Mouse (Mus musculus) heart, adult 8-10 months (tissue): ENCODE data around the gene Ttc23. TPM values are rescaled to one million over a fixed set of nuclear protein-coding genes. Genes with fewer than 3 reads are reported as not detected.

Experiments used
- DNase-seq: peaks from one replicate; pipeline ENCODE4 v3.0.0; 2022; ENCODE audit warnings: low spot score
- total RNA-seq, 4 experiments: library from RNA; stranded (reverse); gene quantifications; 2 replicates each; pipeline ENCODE4 v1.2.4; 2022

Ttc23 gene
- total RNA-seq, 4 experiments from 2014 or later: 16.2 to 18.6 (median 17.4) TPM

DNA sequence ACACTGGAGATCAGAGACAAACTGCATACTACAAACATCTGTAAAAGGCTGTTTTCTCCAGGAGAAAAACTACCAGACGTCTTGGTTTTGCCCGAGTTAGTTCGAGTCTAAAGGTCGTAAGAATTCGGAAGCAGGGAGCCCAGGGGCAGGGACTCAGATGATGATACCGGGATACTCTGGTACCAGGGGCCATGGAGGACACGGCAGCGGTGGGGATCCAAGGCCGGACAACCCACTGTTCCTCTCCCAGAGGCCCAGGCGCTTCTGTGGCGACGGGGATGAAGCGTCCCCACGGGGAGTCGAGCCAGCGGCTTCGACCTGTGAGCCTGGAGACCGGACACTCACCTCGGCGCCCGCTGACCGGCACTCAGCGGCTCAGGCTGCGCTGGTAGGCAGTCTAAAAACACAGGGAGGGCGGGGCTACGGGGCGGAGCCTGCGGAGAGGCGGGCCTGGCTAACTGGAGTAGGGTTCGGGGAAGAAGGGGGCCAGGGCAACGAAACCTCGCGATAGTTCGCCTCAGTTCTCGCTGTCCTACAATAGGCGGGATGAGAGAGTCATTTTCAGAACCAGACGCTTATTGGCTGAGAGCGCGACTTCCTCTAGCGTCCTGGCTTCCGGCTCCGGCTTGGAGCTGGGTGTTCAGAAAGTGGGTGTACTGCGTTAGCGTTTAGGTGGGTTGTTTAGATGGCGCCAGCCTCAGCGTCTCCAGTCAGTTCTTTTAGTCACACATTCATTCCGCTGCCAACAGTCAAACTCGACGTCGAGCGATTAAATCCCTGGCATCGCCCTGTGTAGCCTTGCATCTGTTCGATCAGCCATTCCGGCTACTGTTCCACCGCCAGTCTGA, 2.2 kb upstream of the Ttc23 start, which contains the start of gene Lrrc28:
Gene Lrrc28, minus strand, starts transcription at position 436 of the 848 bp plus-strand sequence.
- peak; percentile 99 for DNase-seq

DNA sequence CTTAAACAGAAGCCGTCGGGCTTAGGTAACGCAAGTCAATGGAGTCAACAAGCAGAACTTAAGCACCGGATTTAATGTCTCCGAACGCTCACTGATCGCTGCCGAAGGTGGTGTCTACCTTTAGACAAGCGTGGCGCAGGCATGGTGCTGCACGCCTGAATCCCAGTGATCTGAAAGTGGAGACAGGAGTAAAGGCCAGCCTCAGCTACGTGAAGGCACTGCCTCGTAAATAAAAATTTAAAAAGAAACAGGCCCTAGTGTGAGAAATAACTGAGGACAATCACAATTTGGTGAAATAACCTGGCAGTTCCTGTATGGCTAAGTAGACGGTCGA, 1.6 kb upstream of the Ttc23 start:
- no peak for DNase-seq

DNA sequence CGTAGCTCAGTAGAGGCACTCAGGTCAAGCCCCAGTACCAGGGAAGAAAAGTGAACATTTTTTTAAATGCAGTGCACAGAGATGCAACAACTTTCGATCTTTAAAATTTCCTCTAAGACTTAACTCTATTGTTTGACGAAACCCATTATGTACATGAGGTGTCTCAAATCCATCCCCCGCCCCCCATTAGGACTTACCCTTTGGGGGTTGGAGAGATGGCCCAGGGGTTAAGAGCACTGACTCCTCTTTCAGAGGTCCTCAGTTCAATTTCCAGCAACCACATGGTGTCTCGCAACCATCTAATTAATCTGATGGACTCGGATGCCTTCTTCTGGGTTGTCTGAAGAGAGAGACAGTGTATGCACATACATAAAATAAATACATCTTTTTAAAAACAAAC, 1.1 kb upstream of the Ttc23 start:
- no peak for DNase-seq

DNA sequence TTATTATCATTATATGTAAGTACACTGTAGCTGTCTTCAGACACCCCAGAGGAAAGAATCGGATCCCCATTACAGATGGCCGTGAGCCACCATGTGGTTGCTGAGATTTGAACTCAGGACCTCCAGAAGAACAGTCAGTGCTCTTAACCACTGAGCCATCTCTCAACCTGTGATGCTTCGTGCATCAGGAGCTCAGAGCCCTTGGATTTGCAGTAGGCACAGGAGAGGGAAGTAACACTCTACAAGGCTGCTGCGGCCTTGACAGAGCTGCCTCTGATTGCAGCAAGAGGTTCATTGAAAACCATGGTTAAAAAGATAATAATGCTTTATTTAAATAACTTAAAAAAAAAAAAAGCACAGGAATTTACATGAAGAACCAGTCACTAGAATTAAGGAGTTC, 1.2 kb downstream of the Ttc23 start:
- no peak for DNase-seq

DNA sequence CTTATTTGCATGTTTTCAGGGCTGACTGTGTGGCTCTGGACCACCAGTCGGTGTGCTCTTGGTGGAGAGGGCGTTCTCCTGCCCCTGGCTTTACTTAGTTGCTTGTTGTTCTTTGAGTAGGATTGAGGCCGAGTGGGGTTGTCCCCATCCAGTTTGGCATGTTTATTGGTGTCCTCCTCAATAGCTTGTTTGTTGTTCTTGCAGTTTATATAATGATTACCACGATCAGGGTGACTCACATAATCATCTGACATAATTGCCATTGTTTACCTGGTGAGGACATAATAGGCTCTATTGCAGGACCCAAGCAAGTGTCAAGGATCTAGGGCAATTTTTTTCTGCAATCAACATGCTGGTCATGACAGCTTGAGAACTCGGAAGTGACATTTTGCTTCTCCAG, 5.0 kb downstream of the Ttc23 start:
- no peak for DNase-seq

DNA sequence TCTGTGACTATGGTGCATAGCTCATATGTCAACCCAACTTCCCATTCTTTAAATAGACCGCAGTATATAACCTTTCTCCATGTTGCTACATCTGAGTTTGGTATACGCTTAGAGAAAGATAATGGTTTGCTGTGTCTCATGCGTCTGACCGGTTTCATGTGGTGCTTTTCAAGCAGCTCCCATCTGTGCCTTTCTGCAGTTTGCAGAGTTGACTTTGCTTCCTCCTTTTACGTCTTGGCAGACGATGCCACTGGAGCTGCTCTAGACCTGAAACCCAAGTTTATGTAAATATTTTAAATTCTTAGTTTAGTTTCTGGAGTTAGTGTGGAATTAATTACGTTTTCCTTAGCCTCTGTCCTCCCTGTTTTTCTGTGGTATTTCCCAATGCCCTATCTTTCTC, 7.5 kb downstream of the Ttc23 start:
- no peak for DNase-seq

DNA sequence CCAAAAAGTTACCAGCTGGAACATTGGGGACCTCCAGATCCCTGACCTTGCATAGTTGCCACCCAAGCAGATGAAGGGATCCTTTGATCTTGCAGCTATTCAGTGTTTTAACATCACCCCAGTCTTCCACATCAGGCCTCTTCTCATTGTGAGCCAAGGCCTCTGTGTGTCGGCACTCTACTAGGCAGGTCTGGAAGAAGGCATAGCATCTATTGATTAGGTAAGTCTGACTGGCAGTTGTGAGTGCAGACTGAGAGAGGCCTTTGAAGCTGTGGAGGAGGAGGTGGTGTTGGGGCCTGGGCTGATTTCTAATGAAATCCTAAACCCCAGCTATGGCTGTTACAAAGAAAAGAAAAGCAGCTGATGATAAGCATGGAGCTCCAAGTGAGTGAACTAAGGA, 8.0 kb downstream of the Ttc23 start:
- no peak for DNase-seq

DNA sequence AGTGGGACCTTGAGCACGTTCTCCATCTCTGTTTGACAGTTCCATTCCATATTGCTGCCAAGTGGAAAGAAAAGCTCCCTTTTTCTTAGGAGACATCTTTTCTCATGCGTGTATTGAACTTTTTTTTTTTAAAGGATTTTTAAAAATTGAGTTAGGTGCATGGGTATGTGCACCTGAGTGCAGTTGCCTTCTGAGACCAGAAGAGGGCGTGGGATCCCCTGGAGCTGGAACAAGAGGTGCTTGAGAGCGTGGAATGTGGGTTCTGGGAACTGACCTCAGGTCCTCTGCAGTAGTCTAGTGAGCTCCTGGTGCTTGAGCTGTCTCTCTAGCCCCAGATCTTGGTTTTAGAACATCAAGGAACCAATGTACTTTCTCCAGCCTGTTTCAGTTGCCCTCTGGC, 10.9 kb downstream of the Ttc23 start:
- DNase-seq: no peak

DNA sequence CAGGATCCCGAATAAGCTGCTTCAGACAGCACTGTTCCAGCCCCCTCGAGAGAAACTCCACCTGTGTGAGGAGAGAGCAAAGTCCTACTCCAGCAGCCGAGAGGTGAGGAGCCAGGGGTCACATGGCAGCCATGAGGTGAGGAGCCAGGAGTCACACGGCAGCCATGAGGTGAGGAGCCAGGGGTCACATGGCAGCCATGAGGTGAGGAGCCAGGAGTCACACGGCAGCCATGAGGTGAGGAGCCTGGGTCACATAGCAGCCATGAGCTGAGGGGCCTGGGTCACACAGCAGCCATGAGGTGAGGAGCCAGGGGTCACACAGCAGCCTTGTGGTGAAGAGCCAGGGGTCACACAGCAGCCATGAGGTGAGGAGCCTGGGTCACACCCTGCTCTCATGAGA, 15.2 kb downstream of the Ttc23 start:
- no peak for DNase-seq

DNA sequence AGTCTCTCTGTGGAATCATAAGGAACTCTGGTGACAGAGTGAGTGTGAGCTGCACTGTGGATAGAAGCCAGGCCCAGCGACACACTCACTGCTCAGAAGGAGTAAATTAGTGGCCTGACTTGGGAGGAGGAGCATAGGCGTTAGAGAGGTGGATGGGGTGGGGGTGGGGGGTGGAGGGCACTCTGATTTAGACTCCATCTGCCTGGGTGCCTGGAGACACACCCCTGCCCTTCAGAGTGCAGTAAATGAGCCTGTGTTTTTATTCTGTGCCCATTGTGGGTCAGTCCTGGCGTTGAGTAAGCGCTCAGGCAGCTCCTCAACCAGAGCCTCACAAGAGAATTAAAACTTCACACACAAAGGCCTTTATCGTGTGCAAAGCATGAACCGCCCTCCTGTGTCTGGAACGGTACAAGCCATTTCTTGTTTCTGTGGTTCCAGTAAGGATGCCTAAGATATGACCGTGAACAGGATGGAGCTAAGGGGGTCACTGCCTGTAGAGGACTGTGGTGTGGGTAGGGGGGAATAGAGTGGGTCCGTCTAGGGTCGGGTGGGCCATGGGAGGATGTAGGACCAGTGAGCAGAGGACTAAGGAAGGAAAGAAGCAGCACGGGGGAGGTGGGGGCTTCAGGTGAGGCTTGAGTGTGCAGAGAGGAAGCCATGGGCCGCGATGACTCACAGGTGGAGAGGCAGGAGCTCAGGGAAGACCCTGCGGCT, 16.9 kb downstream of the Ttc23 start:
- DNase-seq: no peak

DNA sequence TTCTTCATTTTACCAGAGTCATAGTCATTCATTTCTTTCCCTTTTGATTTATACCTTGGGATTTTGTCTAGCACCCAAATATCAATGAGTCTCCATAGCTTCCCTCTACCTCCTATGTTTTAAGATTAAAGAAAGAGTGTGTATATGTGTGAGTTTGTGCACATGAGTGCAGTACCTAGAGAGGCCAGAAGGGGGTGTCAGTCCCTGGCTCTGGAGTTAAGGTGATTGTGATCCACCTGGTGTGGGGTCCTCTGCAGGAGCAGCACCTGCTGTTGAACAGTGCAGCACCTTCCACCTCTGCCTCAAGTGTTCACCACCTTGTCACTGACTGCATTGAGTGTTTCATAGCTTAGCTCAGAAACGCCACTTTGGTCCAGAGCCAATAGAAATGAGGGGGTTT, 23.8 kb downstream of the Ttc23 start:
- no peak for DNase-seq

DNA sequence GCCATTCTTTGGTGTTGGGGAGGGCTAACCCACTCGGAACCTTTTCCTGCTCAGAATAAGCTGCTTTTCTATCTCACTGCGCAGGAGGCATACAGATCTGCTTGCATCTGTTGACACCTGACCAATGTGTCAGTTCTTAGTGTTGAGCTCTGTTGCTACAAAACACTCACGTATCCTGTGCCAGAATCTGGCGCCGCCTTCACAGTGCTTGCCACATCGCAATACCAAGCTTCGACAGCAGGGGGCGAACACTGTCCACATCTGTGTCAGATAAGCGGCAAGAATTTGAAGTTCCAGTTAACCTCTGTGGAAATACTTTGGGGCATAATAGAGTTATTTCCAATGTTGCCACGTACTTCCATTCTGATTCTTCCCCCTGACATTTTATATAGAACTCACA, 25.4 kb downstream of the Ttc23 start:
- peak; percentile 98 for DNase-seq

DNA sequence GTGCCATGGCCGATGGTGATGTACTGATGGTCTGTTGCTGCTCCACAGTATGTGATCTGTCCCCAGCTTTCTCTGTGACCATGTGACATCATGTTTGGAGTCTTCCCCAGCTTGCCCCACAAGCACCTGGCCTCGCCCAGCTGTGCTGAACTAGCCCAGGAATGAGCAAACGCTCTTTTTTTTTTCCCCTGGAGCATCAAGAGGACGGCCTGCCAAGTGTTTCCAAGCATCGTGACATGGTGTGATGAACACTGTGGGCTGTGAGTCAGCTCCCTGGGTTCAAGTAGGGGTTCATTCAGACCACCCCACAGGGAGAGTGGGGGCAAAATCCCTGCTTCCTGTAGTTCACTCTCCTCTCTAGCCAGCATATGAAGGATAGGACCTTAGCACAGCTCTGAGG, 26.4 kb downstream of the Ttc23 start:
- DNase-seq: no peak

DNA sequence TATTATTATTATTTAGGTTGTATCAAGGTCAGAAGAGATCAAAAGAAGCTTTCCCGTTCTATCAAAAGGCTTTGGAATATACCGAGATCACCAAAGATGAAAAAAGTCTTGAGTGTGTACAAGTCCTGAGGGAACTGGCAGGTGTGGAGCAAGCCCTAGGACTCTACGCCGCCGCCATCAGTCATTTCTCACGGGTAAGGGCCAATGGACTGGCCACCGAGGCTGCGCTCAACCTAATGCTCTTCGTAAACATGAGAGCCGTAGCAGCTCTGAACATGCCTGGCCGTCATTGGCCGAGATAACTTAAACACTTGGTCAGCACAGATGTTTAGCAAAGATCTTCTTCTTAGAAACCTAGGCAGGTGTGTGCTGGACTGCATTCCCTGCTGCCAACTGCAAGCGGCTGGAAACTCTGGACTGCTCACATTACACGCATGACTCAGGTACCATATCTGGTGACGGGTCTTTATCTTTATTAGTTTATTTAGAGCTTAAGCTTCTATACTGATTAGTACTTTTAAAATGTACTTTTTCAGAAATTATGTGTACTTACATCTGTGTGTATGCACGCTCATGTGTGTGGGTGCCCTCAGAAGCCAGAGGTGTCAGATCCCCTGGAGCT, 31.8 kb downstream of the Ttc23 start:
- DNase-seq: no peak

DNA sequence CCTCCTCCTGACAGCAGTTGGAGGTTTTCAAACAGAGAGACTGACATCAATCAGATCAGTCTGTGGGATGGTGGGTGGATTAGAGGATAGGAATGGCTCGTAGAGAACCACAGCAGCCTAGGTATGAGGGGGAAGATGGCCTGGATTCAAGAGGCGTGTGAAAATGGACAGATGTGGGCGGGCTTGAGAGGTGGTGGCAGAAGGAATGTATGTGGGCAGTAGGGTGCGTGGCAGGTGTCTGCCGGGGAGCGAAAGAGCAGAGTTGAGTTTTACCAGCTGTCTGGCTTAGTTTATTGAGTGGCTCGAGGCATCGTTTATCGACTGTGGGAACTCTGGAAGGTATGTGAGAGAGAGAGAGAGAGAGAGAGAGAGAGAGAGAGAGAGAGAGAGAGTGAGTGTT, 33.9 kb downstream of the Ttc23 start:
- no peak for DNase-seq

DNA sequence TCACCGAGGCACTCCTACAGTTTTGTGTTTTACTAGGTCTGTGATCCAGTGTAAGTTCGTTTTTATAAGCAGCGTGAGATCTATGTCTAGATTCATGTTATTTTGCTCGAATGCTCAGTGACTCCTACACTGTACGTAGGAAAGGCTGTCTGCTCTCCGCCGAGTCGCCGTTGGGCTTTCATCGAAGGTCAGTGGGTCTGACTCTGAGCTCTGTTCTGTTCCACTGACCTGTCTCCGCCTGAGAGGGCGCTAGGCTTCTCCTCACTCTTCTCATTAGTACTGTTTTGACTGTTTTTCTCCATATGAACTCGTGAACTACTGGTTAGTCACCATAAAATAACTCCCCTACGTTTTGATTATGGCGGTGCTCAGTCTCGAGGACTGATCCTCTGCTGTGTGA, 35.8 kb downstream of the Ttc23 start:
- DNase-seq: no peak

DNA sequence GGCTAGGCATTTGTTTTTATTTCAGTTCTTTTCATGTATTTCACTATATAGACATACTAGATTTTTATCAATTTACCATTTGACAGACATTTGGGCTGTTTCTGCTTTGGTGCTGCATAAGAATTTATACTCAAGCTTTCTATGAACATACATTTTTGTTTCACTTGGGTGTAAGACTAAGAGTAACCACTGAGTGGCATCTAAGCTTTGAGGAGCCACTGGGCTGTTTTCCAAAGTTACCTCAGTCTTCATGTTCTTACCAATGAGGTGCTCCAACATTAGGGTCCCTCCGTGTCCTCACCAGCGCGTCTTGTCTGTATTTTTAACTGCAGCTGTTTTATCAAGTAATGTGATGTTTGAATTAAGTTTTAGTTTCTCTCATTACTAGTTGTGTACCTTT, 39.3 kb downstream of the Ttc23 start:
- no peak for DNase-seq

DNA sequence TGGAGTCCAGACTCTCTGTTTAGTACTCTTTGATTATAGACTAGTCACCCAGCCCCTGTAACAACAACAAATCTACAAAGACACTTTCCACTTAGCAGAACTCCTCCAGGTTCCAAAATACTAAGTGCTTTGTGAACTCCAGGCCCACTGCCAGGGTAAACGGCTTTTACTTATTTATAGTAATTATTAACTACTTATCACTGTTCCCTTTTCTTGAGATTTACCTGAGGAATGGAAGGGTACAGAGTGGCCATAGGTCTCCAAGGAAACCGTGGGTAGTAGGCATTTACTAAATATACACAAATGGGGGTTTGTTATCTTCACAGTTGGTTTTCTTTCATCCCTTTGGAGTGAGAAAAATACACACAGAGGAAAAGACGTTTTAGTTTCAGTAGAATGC, 41.1 kb downstream of the Ttc23 start:
- no peak for DNase-seq

DNA sequence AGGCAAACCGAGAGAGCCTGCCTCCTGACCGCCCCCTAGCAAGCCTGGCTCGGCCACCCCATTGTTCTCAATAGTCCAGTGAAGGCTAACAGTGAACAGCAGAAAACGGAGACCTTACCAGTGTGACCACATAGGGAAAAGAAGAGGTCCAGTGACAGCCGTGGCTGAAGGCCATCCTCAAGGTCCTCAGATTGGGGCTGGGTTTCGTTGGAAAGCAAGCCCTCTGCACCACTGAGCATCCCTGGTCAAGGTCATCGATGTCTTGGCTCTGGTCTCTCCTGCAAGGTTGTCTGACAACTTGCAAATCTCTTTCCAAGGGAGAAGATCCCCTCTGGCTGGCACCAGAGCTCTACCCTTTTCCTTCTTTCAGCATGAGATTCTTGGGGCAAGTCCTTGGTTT, 42.6 kb downstream of the Ttc23 start:
- no peak for DNase-seq

DNA sequence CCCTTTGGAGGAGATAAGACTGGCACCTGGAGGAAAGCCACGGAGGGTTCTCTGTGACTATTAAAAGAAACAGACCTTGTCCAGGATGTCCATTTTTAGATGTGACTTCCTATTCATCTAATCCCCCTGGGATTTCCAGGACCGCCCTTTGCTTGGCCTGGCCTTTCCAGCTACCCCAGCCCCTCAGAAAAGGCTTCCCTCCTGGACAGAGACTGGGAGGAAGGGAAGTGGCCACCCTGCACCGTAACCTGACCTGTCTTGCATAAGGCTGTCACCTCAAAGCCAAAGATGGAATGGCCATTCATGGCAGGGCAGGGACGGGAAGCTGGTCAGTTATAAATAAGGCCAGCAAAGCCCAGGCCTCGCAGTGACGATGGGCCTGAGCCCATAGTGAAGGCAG, 43.8 kb downstream of the Ttc23 start:
- DNase-seq: peak; percentile 31

DNA sequence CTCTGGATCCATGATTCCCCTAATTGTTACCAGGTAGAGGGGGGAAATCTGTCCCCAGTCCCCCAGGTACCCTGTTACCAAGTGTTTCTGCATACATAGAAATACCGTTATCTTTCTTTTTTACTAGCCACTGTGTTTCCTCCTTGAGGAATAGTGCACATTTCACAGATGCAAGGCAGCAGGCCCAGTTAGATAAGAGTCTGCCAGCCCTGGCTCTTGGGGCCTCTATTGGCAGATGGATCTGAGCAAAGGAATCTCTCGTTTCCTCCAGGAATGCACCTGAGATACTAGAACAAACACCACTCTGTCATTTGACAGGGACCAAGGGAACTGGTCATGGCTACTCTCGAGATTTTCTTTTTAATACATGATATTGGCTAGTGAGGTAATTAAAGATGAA, 44.9 kb downstream of the Ttc23 start:
- DNase-seq: peak; percentile 64

DNA sequence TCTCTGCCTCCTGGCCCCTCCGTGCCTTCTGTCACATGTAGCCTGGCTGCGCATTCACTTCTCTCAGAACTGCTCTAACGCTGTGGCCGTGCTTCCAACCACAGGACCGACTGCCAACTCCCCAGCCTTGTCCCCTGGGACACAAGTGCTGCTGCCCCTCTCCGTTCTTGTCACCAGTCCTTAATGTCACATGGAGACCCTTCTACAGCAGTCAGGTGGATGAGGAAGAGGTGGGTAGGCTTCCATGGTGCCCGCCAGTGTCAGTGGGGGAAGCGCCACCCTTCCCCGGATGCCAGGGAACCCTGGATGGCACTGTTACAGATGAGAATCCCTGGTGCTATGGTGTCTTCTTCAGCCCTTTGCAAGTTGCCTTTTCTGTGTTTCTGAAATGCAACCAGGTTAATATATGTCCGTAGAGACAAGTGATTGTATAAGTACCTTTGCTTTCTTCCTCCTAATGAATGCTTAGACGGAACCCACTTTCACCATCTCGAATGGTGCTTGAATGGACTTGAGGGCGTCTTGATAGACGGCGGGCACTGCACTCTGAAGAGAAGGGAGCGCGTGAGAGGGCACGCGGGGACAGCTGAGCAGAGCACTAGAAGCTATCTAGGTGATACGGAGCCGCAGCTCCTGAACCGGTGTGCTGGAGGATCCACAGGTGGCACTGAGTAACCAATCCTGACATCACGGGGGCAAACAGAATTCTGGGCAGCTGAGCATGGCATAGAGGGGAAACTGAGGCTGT, 45.8 kb downstream of the Ttc23 start:
- no peak for DNase-seq
